ENCODE assay signal across 23 mouse cellular contexts in genomic region chr3:98132636-98133035, GRCm38 (mm10). TPM values are rescaled to one million over a fixed set of nuclear protein-coding genes. Genes with fewer than 3 reads are reported as not detected.
"Had no signal": no experiment of that assay in that cellular context is flagged by ENCODE, and none has a peak within 500 bp of the region (broad histone marks: within the 10 kb centered on the region; RNA-seq: fewer than 3 reads in every experiment).

No protein-coding gene starts in this region.

- H3K36me3 ChIP-seq: midbrain, embryonic 15.5 days had no signal

- H3K9ac ChIP-seq: limb, embryonic 12.5 days; limb, embryonic 15.5 days; liver, embryonic 14.5 days; liver, postnatal 0 days; lung, embryonic 14.5 days; midbrain, embryonic 15.5 days; neural tube, embryonic 12.5 days; neural tube, embryonic 15.5 days had no signal

- H3K4me3 ChIP-seq: limb, embryonic 12.5 days; limb, embryonic 15.5 days; megakaryocyte, embryonic 14.5 days; midbrain, embryonic 10.5 days; midbrain, embryonic 15.5 days; neural tube, embryonic 12.5 days; neural tube, embryonic 15.5 days had no signal

- H3K4me1 ChIP-seq: limb, embryonic 12.5 days; limb, embryonic 15.5 days; megakaryocyte, embryonic 14.5 days; midbrain, embryonic 10.5 days; midbrain, embryonic 15.5 days; neural tube, embryonic 12.5 days; neural tube, embryonic 15.5 days had no signal

- ATAC-seq: liver, postnatal 0 days; lung, postnatal 0 days; midbrain, embryonic 15.5 days had no signal

- H3K27ac ChIP-seq: limb, embryonic 15.5 days; liver, embryonic 14.5 days; midbrain, embryonic 10.5 days; midbrain, embryonic 15.5 days; neural tube, embryonic 12.5 days; neural tube, embryonic 15.5 days had no signal

- DNase-seq: kidney, adult 9 months; kidney, postnatal 14 days; kidney, postnatal 4 days; left cerebral cortex, postnatal 4 days; liver, postnatal 0 days; lung, embryonic 14.5 days; thymus, adult 18-20 months; thymus, postnatal 36 days had no signal

- H3K9me3 ChIP-seq: limb, embryonic 12.5 days; limb, embryonic 15.5 days; megakaryocyte, embryonic 14.5 days; midbrain, embryonic 10.5 days; midbrain, embryonic 15.5 days; neural tube, embryonic 12.5 days; neural tube, embryonic 15.5 days had no signal

- H3K4me2 ChIP-seq: limb, embryonic 12.5 days; limb, embryonic 15.5 days; liver, embryonic 11.5 days; lung, embryonic 14.5 days; midbrain, embryonic 15.5 days; neural tube, embryonic 12.5 days; neural tube, embryonic 15.5 days had no signal

- H3K27me3 ChIP-seq: limb, embryonic 12.5 days; limb, embryonic 15.5 days; megakaryocyte, embryonic 14.5 days; midbrain, embryonic 15.5 days; neural tube, embryonic 12.5 days; neural tube, embryonic 15.5 days had no signal

RNA-seq across cellular contexts. Expression of gene Adam30, which starts 27.8 kb away (rescaled TPM):
- polyA plus RNA-seq: kidney, embryonic 16.5 days; limb, embryonic 12.5 days; limb, embryonic 15.5 days; liver, embryonic 11.5 days; liver, embryonic 14.5 days; liver, postnatal 0 days; lung, embryonic 14.5 days; lung, postnatal 0 days; midbrain, embryonic 10.5 days; midbrain, embryonic 15.5 days; neural tube, embryonic 12.5 days; neural tube, embryonic 15.5 days; small intestine, adult 2 months; spleen, adult 2 months; stomach, embryonic 16.5 days; urinary bladder, adult 2 months had no signal
